Mouse (Mus musculus): ENCODE results near the gene Tpd52l1.
"Not testable (repeated sequence)": the region's sequence is repeated elsewhere in the genome, so short reads cannot be mapped to it uniquely, and the experiment has no call there.

Gene Tpd52l1

GRCm38 (mm10) chr10:31445291-31446124, at the start of gene Tpd52l1:
TSS of gene Tpd52l1 (minus strand) at chr10:31445958.
- DNase-seq: peak; percentile 91

GRCm38 (mm10) chr10:31494296-31494695, 48.5 kb upstream of the Tpd52l1 start:
- DNase-seq: no peak

DNA sequence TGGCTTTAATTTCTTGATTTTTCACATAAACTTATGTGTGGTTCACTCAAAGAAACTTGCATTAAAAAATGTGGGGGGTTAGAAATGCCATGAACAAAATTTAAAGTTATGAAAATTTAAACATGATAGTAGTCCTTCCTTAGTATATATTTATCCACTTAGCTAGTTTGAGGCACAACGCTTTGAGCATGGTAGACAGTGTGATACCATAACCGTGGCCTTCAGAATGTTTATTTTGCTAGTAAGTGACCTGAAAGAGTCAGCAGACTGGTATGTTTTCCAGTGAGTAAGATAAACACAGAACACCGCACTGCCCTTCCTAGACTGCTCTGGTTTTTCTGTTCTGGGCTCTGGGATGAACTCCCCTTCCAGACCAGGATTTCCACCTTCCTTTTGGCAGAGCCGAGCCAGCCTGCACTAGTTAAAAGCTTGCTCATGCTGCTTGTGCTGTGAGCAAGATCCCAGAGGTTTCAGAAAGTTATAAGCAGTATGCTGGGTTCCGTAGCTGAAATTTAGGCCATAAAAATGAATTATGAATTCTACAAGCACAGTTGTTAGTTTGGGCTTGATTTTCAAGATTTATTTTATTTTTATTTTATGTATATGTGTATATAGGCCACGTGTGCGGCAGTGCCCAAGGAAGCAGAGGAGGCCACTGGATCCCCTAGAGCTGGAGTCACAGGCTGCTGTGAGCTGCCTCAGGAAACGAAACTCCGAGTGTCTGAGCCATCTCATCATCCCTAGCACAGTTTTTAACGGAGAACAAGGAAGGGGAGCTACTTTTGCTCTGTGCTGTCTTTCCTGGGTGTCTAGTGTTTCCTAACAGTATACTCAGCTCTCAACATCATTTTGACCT, 21.5 kb upstream of the Tpd52l1 start:
- DNase-seq: no peak

- DNase-seq: peak; percentile 40
These were observed 20.2 kb upstream of the Tpd52l1 start for GRCm38 (mm10) chr10:31465840-31466541.

DNA sequence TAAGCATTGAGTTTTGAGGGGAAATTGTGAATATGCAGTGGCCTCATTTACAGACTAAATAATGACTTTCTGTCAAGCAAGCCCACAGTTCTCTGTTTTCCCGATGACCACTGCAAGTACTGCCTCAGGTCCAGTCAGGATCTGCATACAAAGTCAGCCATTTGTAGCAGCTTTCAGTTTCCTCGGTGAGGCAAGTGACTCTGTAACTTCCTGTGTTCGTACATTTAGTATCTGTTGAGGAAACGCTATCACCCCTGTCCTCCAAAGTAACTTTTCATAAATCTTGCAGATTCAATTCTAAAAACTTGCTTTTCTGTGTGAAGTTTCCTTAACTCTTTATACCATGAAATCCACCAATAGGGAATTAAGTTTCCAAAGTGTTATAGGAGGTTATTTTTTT, 19.7 kb upstream of the Tpd52l1 start:
- no peak for DNase-seq

DNA sequence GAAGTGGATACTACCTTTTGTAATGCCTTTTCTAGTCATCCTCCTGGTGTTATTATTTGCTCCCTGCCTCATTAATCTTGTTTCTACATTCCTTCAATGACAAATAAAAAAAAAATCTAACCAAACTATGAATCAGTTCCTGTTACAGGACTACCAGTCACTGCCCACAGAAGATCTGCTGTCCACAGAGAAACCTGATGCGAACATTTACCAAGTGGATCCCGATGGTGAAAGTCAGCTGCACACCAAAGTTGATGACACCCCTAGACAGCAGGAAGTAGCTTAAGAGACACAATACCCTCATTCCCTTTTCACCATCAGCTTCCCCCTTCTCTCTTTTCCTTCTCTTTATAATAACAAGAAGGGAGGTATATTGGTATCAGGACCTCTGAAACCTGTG, 17.3 kb upstream of the Tpd52l1 start:
- DNase-seq: no peak

GRCm38 (mm10) chr10:31456806-31457205, 11.0 kb upstream of the Tpd52l1 start:
- DNase-seq: no peak

DNA sequence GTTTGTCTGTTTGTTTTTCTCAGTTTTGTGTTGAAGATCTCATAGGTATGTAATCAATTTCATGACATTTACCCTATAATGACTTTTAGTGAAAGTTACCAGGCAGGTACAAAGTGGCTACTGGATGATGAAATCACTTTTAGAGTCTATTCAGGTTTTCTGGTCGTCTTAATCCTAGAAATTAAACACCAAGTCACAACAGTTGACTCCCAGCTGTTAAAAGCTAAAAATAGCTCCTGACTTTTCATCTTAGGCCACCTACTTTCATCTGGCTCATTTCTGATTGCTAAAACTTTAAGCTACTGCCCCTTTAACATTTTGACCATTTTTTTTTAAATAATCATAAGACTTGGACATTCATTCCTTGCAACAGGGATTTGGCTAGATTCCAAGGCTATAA, 1.3 kb upstream of the Tpd52l1 start:
- no peak for DNase-seq

DNA sequence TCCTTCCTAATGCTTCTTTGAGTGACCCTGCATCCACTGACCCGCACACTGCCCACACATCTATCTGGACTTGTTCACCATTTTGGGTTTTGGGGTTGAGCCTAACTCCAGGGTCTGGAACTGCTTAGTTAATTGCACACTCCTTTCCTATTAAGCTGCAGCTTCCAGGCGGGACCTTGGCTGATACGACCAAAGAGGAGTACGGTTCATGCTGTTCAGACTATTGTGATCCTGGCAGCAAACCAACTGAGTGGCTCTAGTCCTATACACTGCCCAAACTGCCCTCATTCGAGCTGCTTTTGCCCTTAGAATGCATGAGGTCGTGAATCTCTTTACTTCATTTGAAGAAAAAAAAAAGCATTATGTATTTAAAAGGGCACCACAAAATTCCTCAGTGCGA, 1.6 kb downstream of the Tpd52l1 start:
- peak; percentile 23 for DNase-seq

GRCm38 (mm10) chr10:31441491-31441890, 4.3 kb downstream of the Tpd52l1 start:
- no peak for DNase-seq

- no peak for DNase-seq
These were observed 9.7 kb downstream of the Tpd52l1 start for GRCm38 (mm10) chr10:31436047-31436446.

DNA sequence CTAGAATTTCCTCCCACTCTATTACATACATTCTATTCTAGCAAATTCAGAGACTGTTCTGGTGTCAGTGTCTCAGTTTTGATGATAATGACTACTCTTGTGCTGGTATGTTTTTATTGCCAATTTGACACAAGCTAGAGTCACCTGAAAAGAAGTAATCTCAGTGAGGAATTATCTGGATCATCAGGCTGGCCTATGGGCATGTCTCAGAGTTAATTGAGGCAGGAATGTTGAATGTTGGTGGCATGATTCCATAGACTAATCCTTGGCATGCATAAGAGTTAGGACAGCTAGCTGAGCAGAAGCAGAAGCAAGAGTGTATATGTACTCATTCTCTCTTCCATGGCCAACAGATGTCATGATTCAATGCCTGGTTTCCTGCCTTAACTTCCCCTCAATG, 27.8 kb downstream of the Tpd52l1 start:
- DNase-seq: no peak

DNA sequence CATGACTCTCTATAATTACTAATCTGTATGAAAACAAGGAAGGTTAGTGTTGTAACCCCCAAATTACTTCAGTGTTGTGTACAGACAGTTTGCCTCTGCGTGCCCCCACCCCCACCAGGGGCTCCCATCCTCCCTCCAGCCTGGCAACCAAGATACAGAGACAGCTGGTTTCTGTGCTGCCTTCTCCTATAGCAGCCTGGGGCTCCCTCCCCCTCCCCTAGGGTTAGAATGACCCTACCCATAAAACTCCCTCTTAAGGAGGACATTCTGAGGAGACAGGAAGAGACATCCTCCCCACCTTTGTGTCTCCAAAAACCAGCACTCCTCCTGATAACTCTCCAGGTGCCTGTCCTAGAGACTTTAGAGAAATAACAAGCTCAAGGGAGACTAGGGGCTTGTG, 52.8 kb downstream of the Tpd52l1 start:
- DNase-seq: no peak

GRCm38 (mm10) chr10:31390777-31391395, 54.9 kb downstream of the Tpd52l1 start:
- DNase-seq: no peak

DNA sequence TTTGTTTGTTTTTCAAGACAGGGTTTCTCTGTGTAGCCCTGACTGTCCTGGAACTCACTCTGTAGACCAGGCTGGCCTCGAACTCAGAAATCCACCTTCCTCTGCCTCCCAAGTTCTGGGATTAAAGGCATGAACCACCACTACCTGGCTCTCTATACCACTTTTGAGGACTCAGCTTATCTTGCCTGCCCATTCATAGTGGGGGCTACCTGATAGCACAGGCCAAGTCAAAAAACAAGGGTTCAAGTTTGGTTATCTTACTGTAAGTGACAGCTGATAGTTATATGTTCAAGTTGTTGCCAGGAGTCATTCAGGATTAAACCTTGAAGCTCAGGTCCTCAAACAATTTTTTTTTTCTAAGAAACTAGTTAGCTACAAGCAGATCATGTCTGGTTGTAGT, 57.2 kb downstream of the Tpd52l1 start:
- not testable (repeated sequence) for DNase-seq

DNA sequence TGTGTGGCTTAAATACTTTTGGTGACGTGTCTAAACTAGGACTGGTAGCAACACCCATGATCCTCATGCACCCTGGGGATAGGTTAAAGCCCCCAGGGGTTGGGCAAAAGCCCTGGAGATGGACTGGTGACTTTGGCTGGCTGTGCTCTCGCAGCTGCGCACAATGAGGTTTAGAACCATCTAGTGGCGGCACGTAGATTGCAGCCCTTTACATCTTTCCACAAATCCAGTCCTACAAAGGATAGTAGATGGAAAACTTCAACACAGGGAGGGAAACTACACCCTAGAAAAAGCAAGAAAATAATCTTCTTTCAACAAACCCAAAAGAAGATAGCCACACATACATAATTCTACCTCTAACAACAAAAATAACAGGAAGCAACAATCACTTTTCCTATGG, 75.6 kb downstream of the Tpd52l1 start:
- DNase-seq: peak; percentile 12

GRCm38 (mm10) chr10:31359749-31360148, 86.0 kb downstream of the Tpd52l1 start:
- DNase-seq: no peak

- no peak for DNase-seq
These were observed 90.8 kb downstream of the Tpd52l1 start for GRCm38 (mm10) chr10:31354886-31355461.

DNA sequence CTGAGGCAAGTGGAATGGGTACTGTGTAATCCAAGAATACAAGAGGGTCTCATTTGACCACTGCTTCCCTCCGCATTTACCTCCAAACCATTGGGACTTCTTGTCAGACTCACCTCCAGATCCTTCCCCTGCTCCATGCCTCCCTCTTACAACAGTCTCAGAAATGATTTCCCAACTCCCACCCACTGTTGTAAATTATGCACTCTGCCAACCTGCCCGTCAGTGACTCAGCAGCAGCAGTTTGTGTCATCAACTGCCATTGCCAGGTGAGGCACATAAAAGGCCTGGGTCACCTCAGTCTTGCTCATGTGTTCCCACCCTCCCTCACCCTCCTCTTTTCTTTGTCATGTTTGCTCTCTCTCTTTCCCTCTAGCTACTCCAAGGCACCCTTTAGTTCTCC, 91.6 kb downstream of the Tpd52l1 start:
- DNase-seq: no peak

DNA sequence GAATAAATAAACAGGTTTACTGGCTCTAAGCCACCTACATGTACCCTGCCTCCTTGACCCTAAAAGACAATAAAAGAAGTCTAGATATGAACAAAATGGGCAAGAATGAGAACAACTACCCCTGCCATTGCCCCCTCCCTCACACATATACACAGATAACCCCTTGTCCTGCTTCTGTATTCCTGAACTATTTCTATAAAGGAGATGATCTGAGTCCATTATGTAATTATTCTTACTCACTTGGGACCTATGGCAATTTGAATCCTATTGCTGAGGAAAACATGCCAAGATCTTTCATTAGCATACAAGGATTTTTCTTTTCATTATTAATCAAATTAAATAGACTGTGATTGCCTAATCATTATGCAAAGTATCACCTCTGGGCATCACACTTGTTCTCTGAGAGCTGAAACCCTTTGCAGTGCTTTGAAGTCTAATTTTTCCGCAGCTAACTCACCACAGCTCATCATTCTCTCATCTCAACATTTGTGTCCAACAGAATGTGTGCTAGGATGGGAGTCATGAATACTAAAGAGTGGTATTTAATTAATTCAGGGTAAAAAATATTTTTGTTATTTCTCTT, 92.8 kb downstream of the Tpd52l1 start:
- DNase-seq: no peak

- DNase-seq: no peak
These were observed 94.7 kb downstream of the Tpd52l1 start for GRCm38 (mm10) chr10:31351056-31351455.

DNA sequence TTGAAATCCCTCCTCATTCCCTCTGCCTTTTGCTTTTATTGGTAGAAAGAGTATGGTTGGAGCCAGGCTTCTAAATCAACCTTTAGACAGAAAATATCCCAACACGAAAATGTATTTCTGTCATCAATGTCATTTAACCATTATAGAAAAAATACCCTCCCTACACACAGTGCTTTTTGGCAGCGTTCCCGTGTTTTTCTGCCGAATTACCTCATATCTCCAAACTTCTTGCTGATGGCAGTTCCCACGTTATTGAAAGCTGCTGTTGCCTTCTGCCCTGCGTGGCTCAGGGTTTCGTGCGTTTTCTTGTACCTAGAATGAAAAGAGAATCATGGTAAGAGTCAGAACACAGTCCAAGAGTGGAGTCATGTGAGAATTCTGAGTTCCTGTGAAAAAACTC, 99.4 kb downstream of the Tpd52l1 start:
- no peak for DNase-seq

Measured in retina, postnatal 1 day (tissue).